ENCODE assay signal across 30 mouse cellular contexts in genomic region chr13:60750930-60751329, GRCm38 (mm10). TPM values are rescaled to one million over a fixed set of nuclear protein-coding genes. Genes with fewer than 3 reads are reported as not detected.
DNase-seq lines count a peak whose midpoint lies in the region; ATAC-seq lines count a peak whose summit lies in the region.
"Had no signal": no experiment of that assay in that cellular context is flagged by ENCODE, and none has a peak within 500 bp of the region (broad histone marks: within the 10 kb centered on the region; RNA-seq: fewer than 3 reads in every experiment).

No protein-coding gene starts in this region.

- no peaks in the 10 kb centered on the region for H3K4me1 ChIP-seq in heart, embryonic 16.5 days (ENCODE audit: control insufficient read depth, insufficient read depth, low read length)
- H3K4me1 ChIP-seq in midbrain, embryonic 11.5 days (ENCODE audit: control insufficient read depth, insufficient read depth, low read length), result no peaks in the 10 kb centered on the region
- H3K4me1 ChIP-seq in midbrain, embryonic 16.5 days (ENCODE audit: control insufficient read depth, insufficient read depth, low read length), result no peaks in the 10 kb centered on the region
- H3K4me1 ChIP-seq: embryonic facial prominence, embryonic 10.5 days; embryonic facial prominence, embryonic 12.5 days; forebrain, embryonic 13.5 days; forebrain, embryonic 15.5 days had no signal

- no peak overlapping the region for H3K27ac ChIP-seq in heart, embryonic 16.5 days (ENCODE audit: low read length)
- H3K27ac ChIP-seq in midbrain, embryonic 11.5 days (ENCODE audit: low read depth, low read length), result no peak overlapping the region
- no peak overlapping the region for H3K27ac ChIP-seq in midbrain, embryonic 16.5 days (ENCODE audit: low read length)
- H3K27ac ChIP-seq: embryonic facial prominence, embryonic 10.5 days; embryonic facial prominence, embryonic 12.5 days; forebrain, embryonic 13.5 days; forebrain, embryonic 15.5 days had no signal

- H3K27me3 ChIP-seq in heart, embryonic 16.5 days (ENCODE audit: control insufficient read depth, insufficient read depth, low read length), result no peaks in the 10 kb centered on the region
- H3K27me3 ChIP-seq in midbrain, embryonic 11.5 days (ENCODE audit: control insufficient read depth, insufficient read depth, low read length), result no peaks in the 10 kb centered on the region
- H3K27me3 ChIP-seq in midbrain, embryonic 16.5 days (ENCODE audit: control insufficient read depth, insufficient read depth, low read depth, low read length), result no peaks in the 10 kb centered on the region
- H3K27me3 ChIP-seq: CH12.LX; embryonic facial prominence, embryonic 12.5 days; forebrain, embryonic 13.5 days; forebrain, embryonic 15.5 days; Patski had no signal

- H3K4me3 ChIP-seq in heart, embryonic 16.5 days (ENCODE audit: low read length), result no peak overlapping the region
- H3K4me3 ChIP-seq in midbrain, embryonic 11.5 days (ENCODE audit: low read depth, low read length), result no peak overlapping the region
- no peak overlapping the region for H3K4me3 ChIP-seq in midbrain, embryonic 16.5 days (ENCODE audit: low read depth, low read length)
- H3K4me3 ChIP-seq: embryonic facial prominence, embryonic 10.5 days; embryonic facial prominence, embryonic 12.5 days; forebrain, embryonic 13.5 days; forebrain, embryonic 15.5 days had no signal

- H3K9ac ChIP-seq in heart, embryonic 16.5 days (ENCODE audit: low read length), result no peak overlapping the region
- no peak overlapping the region for H3K9ac ChIP-seq in midbrain, embryonic 11.5 days (ENCODE audit: low read length)
- H3K9ac ChIP-seq in midbrain, embryonic 16.5 days (ENCODE audit: low read depth, low read length), result no peak overlapping the region
- H3K9ac ChIP-seq: embryonic facial prominence, embryonic 12.5 days; forebrain, embryonic 13.5 days; forebrain, embryonic 15.5 days; forebrain, postnatal 0 days had no signal

- H3K9me3 ChIP-seq in heart, embryonic 16.5 days (replicated peaks; ENCODE audit: control insufficient read depth, low read length), result no peaks in the 10 kb centered on the region
- H3K9me3 ChIP-seq in midbrain, embryonic 11.5 days (ENCODE audit: control insufficient read depth, low read length), result no peaks in the 10 kb centered on the region
- H3K9me3 ChIP-seq in midbrain, embryonic 16.5 days (replicated peaks; ENCODE audit: control insufficient read depth, low read length, poor library complexity, severe bottlenecking), result no peaks in the 10 kb centered on the region
- H3K9me3 ChIP-seq: embryonic facial prominence, embryonic 10.5 days; embryonic facial prominence, embryonic 12.5 days; forebrain, embryonic 13.5 days; forebrain, embryonic 15.5 days had no signal

- no peak for DNase-seq in frontal cortex, adult 2 months (ENCODE audit: extremely low spot score in 1 of 2, low spot score in 1 of 2)
- DNase-seq in heart, adult 18-20 months, result no peak
- peak; percentile 66 for DNase-seq in midbrain, embryonic 11.5 days (ENCODE audit: low spot score, missing footprints)
- DNase-seq: adrenal gland, adult 8-10 months; adrenal gland, postnatal 14 days; adrenal gland, postnatal 36 days; B cell, adult 2 months; cerebellum, adult 11 months; cerebellum, adult 18-20 months; cerebellum, adult 8-10 months; cerebellum, adult 9-11 months; cerebellum, postnatal 25 days; forebrain, postnatal 0 days had no signal

- peaks cover 8% of the 10 kb centered on the region; the same call in 1 of the 2 replicates for H3K36me3 ChIP-seq in heart, embryonic 16.5 days (ENCODE audit: control insufficient read depth, insufficient read depth)
- peaks cover 14% of the 10 kb centered on the region for H3K36me3 ChIP-seq in midbrain, embryonic 11.5 days (ENCODE audit: control insufficient read depth, insufficient read depth, low read length)
- peaks cover 44% of the 10 kb centered on the region for H3K36me3 ChIP-seq in midbrain, embryonic 16.5 days (ENCODE audit: control insufficient read depth, insufficient read depth, low read length)
- H3K36me3 ChIP-seq: G1E had no signal

- 0 out of 2 replicates have a peak, but pooled peaks have one; percentile 14 for ATAC-seq in frontal cortex, adult (ENCODE audit: low TSS enrichment)
- 0 out of 2 replicates have a peak, but pooled peaks have one; percentile 17 for ATAC-seq in heart, embryonic 16.5 days (replicated peaks; ENCODE audit: extremely low read depth, insufficient read depth, low FRiP score)
- ATAC-seq in midbrain, embryonic 11.5 days (ENCODE audit: low FRiP score), result no peak
- ATAC-seq in midbrain, embryonic 16.5 days, result no peak
- ATAC-seq: activated CD4-positive, CD25-positive, alpha-beta regulatory T cell, adult 4 months; CD4-positive, CD25-positive, alpha-beta regulatory T cell, adult 4 months; forebrain, embryonic 13.5 days; forebrain, embryonic 15.5 days; forebrain, postnatal 0 days; Patski had no signal

- no peak overlapping the region for H3K4me2 ChIP-seq in heart, embryonic 16.5 days (ENCODE audit: low read depth, low read length)
- H3K4me2 ChIP-seq in midbrain, embryonic 11.5 days, result no peak overlapping the region
- no peak overlapping the region for H3K4me2 ChIP-seq in midbrain, embryonic 16.5 days (ENCODE audit: low read length)
- H3K4me2 ChIP-seq: embryonic facial prominence, embryonic 12.5 days; forebrain, embryonic 13.5 days; forebrain, embryonic 15.5 days had no signal

- WGBS in heart, embryonic 16.5 days, result 81% methylated on average over 7 of the region's 7 CpGs
- 94% methylated on average over 7 of the region's 7 CpGs for WGBS in midbrain, embryonic 11.5 days
- WGBS in midbrain, embryonic 16.5 days, result 91% methylated on average over 7 of the region's 7 CpGs

RNA-seq across cellular contexts. Expression of gene BC051665, which starts 35.2 kb away (rescaled TPM):
- not detected in 2 replicates for polyA plus RNA-seq in frontal cortex, adult 2 months (2012; rRNA removed)
- not detected in 2 replicates for polyA plus RNA-seq in heart, embryonic 16.5 days (2015; fragmentation: Nextera tagmentation; extraction: Ambion mirVana)
- total RNA-seq in heart, adult 18-20 months (2021), result not detected
- not detected in 2 replicates for polyA plus RNA-seq in midbrain, embryonic 11.5 days (2014; fragmentation: Nextera tagmentation; extraction: Ambion mirVana)
- not detected in 2 replicates for polyA plus RNA-seq in midbrain, embryonic 16.5 days (2015; fragmentation: Nextera tagmentation; extraction: Ambion mirVana)
- total RNA-seq: adrenal gland, adult 18-20 months; adrenal gland, adult 8-10 months; adrenal gland, postnatal 14 days; adrenal gland, postnatal 36 days; CH12.LX; forebrain, postnatal 0 days; G1E had no signal
- polyA plus RNA-seq: activated CD4-positive, CD25-positive, alpha-beta regulatory T cell, adult 4 months; brain, embryonic 14.5 days; CD4-positive, CD25-positive, alpha-beta regulatory T cell, adult 4 months; cortical plate, adult 2 months; embryonic facial prominence, embryonic 10.5 days; embryonic facial prominence, embryonic 12.5 days; embryonic facial prominence, embryonic 14.5 days; forebrain, embryonic 11.5 days; forebrain, embryonic 13.5 days; forebrain, embryonic 15.5 days; forebrain, postnatal 0 days; G1E; Patski had no signal

RNA-seq across cellular contexts. Expression of gene Ctsll3, which starts 51.7 kb away (rescaled TPM):
- not detected in 2 replicates for polyA plus RNA-seq in frontal cortex, adult 2 months (2012; rRNA removed)
- not detected in 2 replicates for polyA plus RNA-seq in heart, embryonic 16.5 days (2015; fragmentation: Nextera tagmentation; extraction: Ambion mirVana)
- not detected for total RNA-seq in heart, adult 18-20 months (2021)
- polyA plus RNA-seq in midbrain, embryonic 11.5 days (2014; fragmentation: Nextera tagmentation; extraction: Ambion mirVana), result not detected in 2 replicates
- not detected in 2 replicates for polyA plus RNA-seq in midbrain, embryonic 16.5 days (2015; fragmentation: Nextera tagmentation; extraction: Ambion mirVana)
- total RNA-seq: adrenal gland, adult 18-20 months; adrenal gland, adult 8-10 months; adrenal gland, postnatal 14 days; adrenal gland, postnatal 36 days; CH12.LX; forebrain, postnatal 0 days; G1E had no signal
- polyA plus RNA-seq: activated CD4-positive, CD25-positive, alpha-beta regulatory T cell, adult 4 months; brain, embryonic 14.5 days; CD4-positive, CD25-positive, alpha-beta regulatory T cell, adult 4 months; cortical plate, adult 2 months; embryonic facial prominence, embryonic 10.5 days; embryonic facial prominence, embryonic 12.5 days; forebrain, embryonic 11.5 days; forebrain, embryonic 13.5 days; forebrain, embryonic 15.5 days; forebrain, postnatal 0 days; G1E; Patski had no signal

Comparison
In these comparisons a context has a peak if more than half of its experiments do, and no peak if none do; other contexts are left out.
1. ATAC-seq: peak in frontal cortex, adult (single experiment) and heart, embryonic 16.5 days (single experiment); none in midbrain, embryonic 11.5 days (single experiment) and midbrain, embryonic 16.5 days (single experiment).